Mouse (Mus musculus): ENCODE measurements around the gene Slc30a10.

DNA sequence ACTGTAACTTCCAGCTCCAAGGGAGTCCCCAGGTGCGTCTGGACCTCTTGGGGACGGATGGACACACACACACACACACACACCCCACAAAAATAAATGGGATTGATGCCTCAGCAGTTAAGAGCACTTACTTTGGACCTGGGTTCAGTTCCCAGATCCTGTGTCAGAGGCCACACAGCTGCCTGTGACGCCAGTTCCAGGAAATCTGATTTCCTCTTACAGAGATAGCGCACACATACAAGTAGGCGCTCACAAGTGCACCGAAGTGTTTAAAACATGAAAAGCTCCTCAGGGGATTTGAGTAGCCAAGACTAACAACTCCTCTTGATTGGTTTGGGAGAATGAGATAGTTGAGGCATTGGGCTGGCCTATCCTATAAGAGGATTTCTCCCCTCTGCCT lies 33.9 kb upstream of the Slc30a10 start:
- TF ChIP-seq CTCF (IDR thresholded peaks at IDR 0.05; ENCODE audit: control insufficient read depth, insufficient read depth, insufficient read length) (no peak), CEBPB (IDR thresholded peaks at IDR 0.05; ENCODE audit: low read depth) (no peak), MAX (IDR thresholded peaks at IDR 0.05) (no peak), MYOG (IDR thresholded peaks at IDR 0.05; ENCODE audit: control insufficient read depth, extremely low read depth, insufficient read length) (no peak), USF1 (IDR thresholded peaks at IDR 0.05; ENCODE audit: low read depth) (no peak), MYOD1 (IDR thresholded peaks at IDR 0.05; ENCODE audit: control insufficient read depth, insufficient read length, low read depth) (no peak)

All from C2C12 (cell line).